Mouse (Mus musculus): ENCODE results near the gene Cd3g.

- no peak for TF ChIP-seq CTCF (IDR thresholded peaks at IDR 0.05; ENCODE audit: low read depth)
- TF ChIP-seq EP300 (IDR thresholded peaks at IDR 0.05; ENCODE audit: low read depth) = no peak
These were observed 6.7 kb upstream of the Cd3g start for GRCm38 (mm10) chr9:44986976-44987375.

All from heart, postnatal 0 days (tissue).